Mouse (Mus musculus) layer of hippocampus, adult 9-10 months (tissue): ENCODE measurements around the gene Cd63.

Experiments
- DNase-seq: peaks from one replicate; pipeline ENCODE4 v3.0.0; 2022; ENCODE audit warnings: low spot score

The Cd63 gene

GRCm38 (mm10) chr10:128929638-128930378 lies 29.0 kb downstream of the Cd63 start:
- DNase-seq: no peak

- DNase-seq: no peak
Observed at GRCm38 (mm10) chr10:128931441-128931840, 30.7 kb downstream of the Cd63 start.

- no peak for DNase-seq
Observed at GRCm38 (mm10) chr10:128933574-128933973, 32.8 kb downstream of the Cd63 start, which contains the start of gene Itga7. TSS of gene Itga7 (plus strand) at chr10:128933818.

GRCm38 (mm10) chr10:128933976-128934721 lies 33.4 kb downstream of the Cd63 start:
- DNase-seq: no peak

GRCm38 (mm10) chr10:128934997-128935787 lies 34.4 kb downstream of the Cd63 start:
- no peak for DNase-seq

GRCm38 (mm10) chr10:128935826-128936440 lies 35.1 kb downstream of the Cd63 start:
- no peak for DNase-seq

- no peak for DNase-seq
Observed at GRCm38 (mm10) chr10:128937756-128938390, 37.1 kb downstream of the Cd63 start.

- DNase-seq: no peak
Observed at GRCm38 (mm10) chr10:128938457-128938856, 37.7 kb downstream of the Cd63 start.

GRCm38 (mm10) chr10:128938974-128939373 lies 38.2 kb downstream of the Cd63 start:
- DNase-seq: no peak

GRCm38 (mm10) chr10:128940475-128941061 lies 39.8 kb downstream of the Cd63 start:
- no peak for DNase-seq

- DNase-seq: no peak
Observed at GRCm38 (mm10) chr10:128945675-128946074, 44.9 kb downstream of the Cd63 start.

GRCm38 (mm10) chr10:128947496-128947895 lies 46.7 kb downstream of the Cd63 start:
- DNase-seq: no peak

GRCm38 (mm10) chr10:128950208-128950887 lies 49.6 kb downstream of the Cd63 start:
- DNase-seq: no peak

GRCm38 (mm10) chr10:128958340-128958739 lies 57.6 kb downstream of the Cd63 start:
- DNase-seq: no peak

- DNase-seq: no peak
Observed at GRCm38 (mm10) chr10:128960142-128960541, 59.4 kb downstream of the Cd63 start.

GRCm38 (mm10) chr10:128960590-128961584 lies 60.1 kb downstream of the Cd63 start, which contains the start of gene Mettl7b:
TSS of gene Mettl7b (minus strand) at chr10:128960988.
- no peak for DNase-seq
